Mouse (Mus musculus): ENCODE results near the gene Zfp53.
"Not testable (repeated sequence)": the region's sequence is repeated elsewhere in the genome, so short reads cannot be mapped to it uniquely, and the experiment has no call there.

Gene Zfp53

GRCm38 (mm10) chr17:21488760-21489499 is at the start of gene Zfp53:
TSS of gene Zfp53 (plus strand) at chr17:21488998.
- in situ Hi-C loops (cut with MboI; ENCODE audit: low pct_unique_long_range_greater_than_20kb in 1 of 2, low sequenced_read_pairs in 2 of 2, unreplicated experiment in 1 of 2) = no loop called here

- in situ Hi-C loops (cut with MboI; ENCODE audit: low pct_unique_long_range_greater_than_20kb in 1 of 2, low sequenced_read_pairs in 2 of 2, unreplicated experiment in 1 of 2) = no loop called here
Observed at GRCm38 (mm10) chr17:21449669-21450068, 39.1 kb upstream of the Zfp53 start.

- in situ Hi-C loops (cut with MboI; ENCODE audit: low pct_unique_long_range_greater_than_20kb in 1 of 2, low sequenced_read_pairs in 2 of 2, unreplicated experiment in 1 of 2) = no loop called here
Observed at GRCm38 (mm10) chr17:21450138-21450704, 38.6 kb upstream of the Zfp53 start, which contains the start of gene Zfp51. TSS of gene Zfp51 (plus strand) at chr17:21450374.

GRCm38 (mm10) chr17:21463550-21463949 is 25.2 kb upstream of the Zfp53 start:
- in situ Hi-C loops (cut with MboI; ENCODE audit: low pct_unique_long_range_greater_than_20kb in 1 of 2, low sequenced_read_pairs in 2 of 2, unreplicated experiment in 1 of 2) = no loop called here

- in situ Hi-C loops (cut with MboI; ENCODE audit: low pct_unique_long_range_greater_than_20kb in 1 of 2, low sequenced_read_pairs in 2 of 2, unreplicated experiment in 1 of 2) = no loop called here
Observed at GRCm38 (mm10) chr17:21472032-21472652, 16.7 kb upstream of the Zfp53 start.

- in situ Hi-C loops (cut with MboI; ENCODE audit: low pct_unique_long_range_greater_than_20kb in 1 of 2, low sequenced_read_pairs in 2 of 2, unreplicated experiment in 1 of 2) = no loop called here
Observed at GRCm38 (mm10) chr17:21472653-21473307, 16.0 kb upstream of the Zfp53 start.

GRCm38 (mm10) chr17:21473362-21474190 is 15.2 kb upstream of the Zfp53 start:
- in situ Hi-C loops (cut with MboI; ENCODE audit: low pct_unique_long_range_greater_than_20kb in 1 of 2, low sequenced_read_pairs in 2 of 2, unreplicated experiment in 1 of 2) = no loop called here

- in situ Hi-C loops (cut with MboI; ENCODE audit: low pct_unique_long_range_greater_than_20kb in 1 of 2, low sequenced_read_pairs in 2 of 2, unreplicated experiment in 1 of 2) = not testable (repeated sequence)
Observed at GRCm38 (mm10) chr17:21474729-21475128, 14.1 kb upstream of the Zfp53 start.

GRCm38 (mm10) chr17:21475290-21475689 is 13.5 kb upstream of the Zfp53 start:
- in situ Hi-C loops (cut with MboI; ENCODE audit: low pct_unique_long_range_greater_than_20kb in 1 of 2, low sequenced_read_pairs in 2 of 2, unreplicated experiment in 1 of 2) = not testable (repeated sequence)

- in situ Hi-C loops (cut with MboI; ENCODE audit: low pct_unique_long_range_greater_than_20kb in 1 of 2, low sequenced_read_pairs in 2 of 2, unreplicated experiment in 1 of 2) = not testable (repeated sequence)
Observed at GRCm38 (mm10) chr17:21476351-21476750, 12.4 kb upstream of the Zfp53 start.

GRCm38 (mm10) chr17:21478103-21478777 is 10.6 kb upstream of the Zfp53 start:
- in situ Hi-C loops (cut with MboI; ENCODE audit: low pct_unique_long_range_greater_than_20kb in 1 of 2, low sequenced_read_pairs in 2 of 2, unreplicated experiment in 1 of 2) = not testable (repeated sequence)

- in situ Hi-C loops (cut with MboI; ENCODE audit: low pct_unique_long_range_greater_than_20kb in 1 of 2, low sequenced_read_pairs in 2 of 2, unreplicated experiment in 1 of 2) = no loop called here
Observed at GRCm38 (mm10) chr17:21489500-21490001, 753 bp downstream of the Zfp53 start.

GRCm38 (mm10) chr17:21501365-21501764 is 12.6 kb downstream of the Zfp53 start:
- in situ Hi-C loops (cut with MboI; ENCODE audit: low pct_unique_long_range_greater_than_20kb in 1 of 2, low sequenced_read_pairs in 2 of 2, unreplicated experiment in 1 of 2) = no loop called here

- in situ Hi-C loops (cut with MboI; ENCODE audit: low pct_unique_long_range_greater_than_20kb in 1 of 2, low sequenced_read_pairs in 2 of 2, unreplicated experiment in 1 of 2) = no loop called here
Observed at GRCm38 (mm10) chr17:21504524-21504923, 15.7 kb downstream of the Zfp53 start.

GRCm38 (mm10) chr17:21506258-21506657 is 17.5 kb downstream of the Zfp53 start:
- in situ Hi-C loops (cut with MboI; ENCODE audit: low pct_unique_long_range_greater_than_20kb in 1 of 2, low sequenced_read_pairs in 2 of 2, unreplicated experiment in 1 of 2) = no loop called here

- in situ Hi-C loops (cut with MboI; ENCODE audit: low pct_unique_long_range_greater_than_20kb in 1 of 2, low sequenced_read_pairs in 2 of 2, unreplicated experiment in 1 of 2) = no loop called here
Observed at GRCm38 (mm10) chr17:21509756-21510155, 21.0 kb downstream of the Zfp53 start.

GRCm38 (mm10) chr17:21515403-21516105 is 26.8 kb downstream of the Zfp53 start:
- in situ Hi-C loops (cut with MboI; ENCODE audit: low pct_unique_long_range_greater_than_20kb in 1 of 2, low sequenced_read_pairs in 2 of 2, unreplicated experiment in 1 of 2) = no loop called here
